Mouse (Mus musculus) brain, embryonic 18.5 days (tissue): Measurements from ENCODE around the gene Rpl10a.
"Not testable (repeated sequence)": the region's sequence is repeated elsewhere in the genome, so short reads cannot be mapped to it uniquely, and the experiment has no call there.

Source experiments
- DNase-seq: peaks from one replicate; pipeline ENCODE4 v3.0.0-alpha.2; 2012; ENCODE audit warnings: low read depth, low spot score

Gene Rpl10a

GRCm38 (mm10) chr17:28308297-28309195, 19.7 kb upstream of the Rpl10a start:
- peak; percentile 64 for DNase-seq

- DNase-seq = no peak
Observed at GRCm38 (mm10) chr17:28310831-28311230, 17.4 kb upstream of the Rpl10a start.

GRCm38 (mm10) chr17:28311366-28312132, 16.7 kb upstream of the Rpl10a start:
- DNase-seq = no peak

GRCm38 (mm10) chr17:28312232-28313211, 15.7 kb upstream of the Rpl10a start:
- DNase-seq = no peak

- DNase-seq = peak; percentile 97
Observed at GRCm38 (mm10) chr17:28313212-28313879, 14.9 kb upstream of the Rpl10a start, which contains the start of gene Fance. TSS of gene Fance (plus strand) at chr17:28313519.

GRCm38 (mm10) chr17:28313880-28314225, 14.4 kb upstream of the Rpl10a start:
- DNase-seq = no peak

GRCm38 (mm10) chr17:28315611-28316160, 12.6 kb upstream of the Rpl10a start:
- DNase-seq = no peak

GRCm38 (mm10) chr17:28316476-28316875, 11.8 kb upstream of the Rpl10a start:
- no peak for DNase-seq

- no peak for DNase-seq
Observed at GRCm38 (mm10) chr17:28317091-28317490, 11.2 kb upstream of the Rpl10a start.

- no peak for DNase-seq
Observed at GRCm38 (mm10) chr17:28317725-28318124, 10.5 kb upstream of the Rpl10a start.

- DNase-seq = no peak
Observed at GRCm38 (mm10) chr17:28321700-28322099, 6.6 kb upstream of the Rpl10a start.

GRCm38 (mm10) chr17:28323786-28324185, 4.5 kb upstream of the Rpl10a start:
- DNase-seq = no peak

- not testable (repeated sequence) for DNase-seq
Observed at GRCm38 (mm10) chr17:28324416-28324815, 3.9 kb upstream of the Rpl10a start.

- no peak for DNase-seq
Observed at GRCm38 (mm10) chr17:28325751-28326150, 2.5 kb upstream of the Rpl10a start.

GRCm38 (mm10) chr17:28326951-28327350, 1.3 kb upstream of the Rpl10a start:
- no peak for DNase-seq

GRCm38 (mm10) chr17:28327673-28328325, 472 bp upstream of the Rpl10a start:
- DNase-seq = no peak

- no peak for DNase-seq
Observed at GRCm38 (mm10) chr17:28328946-28329345, 675 bp downstream of the Rpl10a start.

- no peak for DNase-seq
Observed at GRCm38 (mm10) chr17:28329503-28330231, 1.4 kb downstream of the Rpl10a start.

GRCm38 (mm10) chr17:28330232-28330546, 1.9 kb downstream of the Rpl10a start:
- DNase-seq = no peak
